Comparison of ENCODE assay signal across 12 mouse cellular contexts in genomic region chr7:61790113-61790796, GRCm38 (mm10).
DNase-seq lines count a peak whose midpoint lies in the region; ATAC-seq and TF ChIP-seq lines count a peak whose summit lies in the region.
"Had no signal": no experiment of that assay in that cellular context is flagged by ENCODE, and none has a peak within 500 bp of the region (broad histone marks: within the 10 kb centered on the region; RNA-seq: fewer than 3 reads in every experiment).

No protein-coding gene starts in this region.

- H3K79me2 ChIP-seq in myocyte (ENCODE audit: control insufficient read depth, insufficient read depth): no peaks in the 10 kb centered on the region

- TF ChIP-seq POLR2A in myocyte (IDR thresholded peaks at IDR 0.05; ENCODE audit: insufficient read length, low read depth): no peak

- H3K4me3 ChIP-seq in forebrain, postnatal 0 days (ENCODE audit: low read depth, low read length): no peak overlapping the region
- H3K4me3 ChIP-seq in forebrain, embryonic 11.5 days (ENCODE audit: low read depth, low read length): no peak overlapping the region
- H3K4me3 ChIP-seq in myocyte: no peak overlapping the region
- H3K4me3 ChIP-seq: forebrain, embryonic 12.5 days had no signal

- H3K4me1 ChIP-seq in forebrain, postnatal 0 days (ENCODE audit: insufficient read depth): no peaks in the 10 kb centered on the region
- no peaks in the 10 kb centered on the region for H3K4me1 ChIP-seq in forebrain, embryonic 11.5 days (replicated peaks; ENCODE audit: control insufficient read depth, insufficient read depth, low read length)
- H3K4me1 ChIP-seq: forebrain, embryonic 12.5 days had no signal

- H3K9me3 ChIP-seq in forebrain, postnatal 0 days (ENCODE audit: low read length): no peaks in the 10 kb centered on the region
- no peaks in the 10 kb centered on the region for H3K9me3 ChIP-seq in forebrain, embryonic 11.5 days (ENCODE audit: control insufficient read depth, low read length)
- H3K9me3 ChIP-seq: forebrain, embryonic 12.5 days had no signal

- H3K36me3 ChIP-seq in forebrain, postnatal 0 days (ENCODE audit: insufficient read depth): no peaks in the 10 kb centered on the region
- H3K36me3 ChIP-seq in forebrain, embryonic 11.5 days (ENCODE audit: control insufficient read depth, insufficient read depth, low read length): no peaks in the 10 kb centered on the region
- no peaks in the 10 kb centered on the region for H3K36me3 ChIP-seq in myocyte (ENCODE audit: control insufficient read depth, insufficient read depth)
- H3K36me3 ChIP-seq: forebrain, embryonic 12.5 days had no signal

- peak; percentile 11 for DNase-seq in forebrain, postnatal 0 days
- DNase-seq in forebrain, embryonic 11.5 days (ENCODE audit: low spot score): no peak
- DNase-seq in retina, postnatal 1 day: peak; percentile 3
- no peak for DNase-seq in retina, embryonic 14.5 days (ENCODE audit: low spot score)
- peak; percentile 26 for DNase-seq in layer of hippocampus, adult 11-12 months (ENCODE audit: low spot score)
- DNase-seq in kidney, postnatal 10 days: no peak
- DNase-seq: cerebellum, postnatal 36 days had no signal

- H3K27ac ChIP-seq in forebrain, postnatal 0 days (ENCODE audit: low read depth, low read length): no peak overlapping the region
- no peak overlapping the region for H3K27ac ChIP-seq in forebrain, embryonic 11.5 days (ENCODE audit: low read depth, low read length)
- H3K27ac ChIP-seq: forebrain, embryonic 12.5 days; liver, embryonic 14.5 days; macrophage had no signal

- H3K27me3 ChIP-seq in forebrain, postnatal 0 days (ENCODE audit: insufficient read depth, low read length): no peaks in the 10 kb centered on the region
- H3K27me3 ChIP-seq in forebrain, embryonic 11.5 days (ENCODE audit: control insufficient read depth, insufficient read depth, low read length): no peaks in the 10 kb centered on the region
- no peaks in the 10 kb centered on the region for H3K27me3 ChIP-seq in myocyte (ENCODE audit: control insufficient read depth, insufficient read depth, insufficient read length)
- H3K27me3 ChIP-seq: forebrain, embryonic 12.5 days had no signal

- 81% methylated on average over 5 of the region's 5 CpGs for WGBS in forebrain, postnatal 0 days
- 86% methylated on average over 5 of the region's 5 CpGs for WGBS in forebrain, embryonic 11.5 days

- no peak overlapping the region for H3ac ChIP-seq in myocyte (ENCODE audit: control insufficient read depth, insufficient read length)

- no peak overlapping the region for H3K4me2 ChIP-seq in forebrain, postnatal 0 days (ENCODE audit: low read depth)
- no peak overlapping the region for H3K4me2 ChIP-seq in forebrain, embryonic 11.5 days (ENCODE audit: low read depth, low read length, severe bottlenecking)
- peak overlapping the region; percentile 36 for H3K4me2 ChIP-seq in myocyte (ENCODE audit: low read depth)
- H3K4me2 ChIP-seq: forebrain, embryonic 12.5 days had no signal

- H3K9ac ChIP-seq in forebrain, postnatal 0 days: no peak overlapping the region
- H3K9ac ChIP-seq in forebrain, embryonic 11.5 days (ENCODE audit: low read length): no peak overlapping the region
- H3K9ac ChIP-seq: forebrain, embryonic 12.5 days; liver, embryonic 14.5 days had no signal

- no peak for TF ChIP-seq CTCF in forebrain, postnatal 0 days (IDR thresholded peaks at IDR 0.05; ENCODE audit: low read depth)

- ATAC-seq in forebrain, postnatal 0 days: peak; percentile 89
- ATAC-seq in forebrain, embryonic 11.5 days (replicated peaks; ENCODE audit: low FRiP score): no peak
- ATAC-seq in CD4-positive, CD25-positive, alpha-beta regulatory T cell, adult 4 months: no peak

TF ChIP-seq in myocyte, 11 proteins besides CTCF, POLR2A, EP300 and RAD21:
- no peak for TF ChIP-seq SRF (IDR thresholded peaks at IDR 0.05; ENCODE audit: control insufficient read depth, insufficient read length, low read depth)
- no peak for TF ChIP-seq TCF12 (IDR thresholded peaks at IDR 0.05; ENCODE audit: insufficient read depth, poor library complexity, severe bottlenecking)
- no peak for TF ChIP-seq E2F4 (IDR thresholded peaks at IDR 0.05; ENCODE audit: insufficient read depth)
- no peak for TF ChIP-seq REST (IDR thresholded peaks at IDR 0.05; ENCODE audit: insufficient read depth, insufficient read length)
- TF ChIP-seq USF1 (IDR thresholded peaks at IDR 0.05; ENCODE audit: low read depth): no peak
- no peak for TF ChIP-seq MAX (IDR thresholded peaks at IDR 0.05; ENCODE audit: low read depth)
- TF ChIP-seq POLR2AphosphoS2 (IDR thresholded peaks at IDR 0.05; ENCODE audit: insufficient read length, low read depth): no peak
- TF ChIP-seq MYOD1 (IDR thresholded peaks at IDR 0.05; ENCODE audit: control insufficient read depth in 1 of 3, insufficient read length in 2 of 3, low read depth in 2 of 3): no peak
- TF ChIP-seq CEBPB (IDR thresholded peaks at IDR 0.05; ENCODE audit: insufficient read depth, poor library complexity, severe bottlenecking): no peak
- TF ChIP-seq TCF3 (IDR thresholded peaks at IDR 0.05; ENCODE audit: insufficient read length, low read depth): no peak
- TF ChIP-seq MYOG (IDR thresholded peaks at IDR 0.05; ENCODE audit: control insufficient read depth in 1 of 3, insufficient read depth in 1 of 3, insufficient read length in 2 of 3, low read depth in 2 of 3): no peak

Comparison
In these comparisons a context has a peak if more than half of its experiments do, and no peak if none do; other contexts are left out.
1. DNase-seq: peak in forebrain, postnatal 0 days (single experiment), retina, postnatal 1 day (single experiment) and layer of hippocampus, adult 11-12 months (single experiment); none in forebrain, embryonic 11.5 days (single experiment), retina, embryonic 14.5 days (single experiment) and kidney, postnatal 10 days (single experiment).